In the genomic region with DNA sequence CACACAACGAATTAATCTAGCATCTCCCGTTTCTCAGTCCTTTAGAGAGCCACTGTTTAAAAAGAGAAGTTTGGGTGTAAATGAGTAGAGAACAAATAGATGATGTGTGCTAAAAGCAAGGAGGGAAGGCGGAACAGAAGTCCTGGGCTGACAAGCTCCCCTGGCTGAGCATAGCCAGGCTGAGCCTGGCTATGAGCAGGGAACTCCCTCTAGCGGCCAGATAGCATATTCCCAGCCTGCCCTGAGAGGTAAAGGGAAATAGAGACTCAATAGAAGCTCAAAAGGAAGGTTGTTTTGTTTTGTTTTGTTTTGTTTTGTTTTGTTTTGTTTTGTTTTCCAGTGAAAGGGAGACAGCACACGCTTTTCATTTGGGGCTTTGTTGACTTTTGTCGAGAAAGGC, we compare ENCODE assay signal across 9 mouse cellular contexts. TPM values are rescaled to one million over a fixed set of nuclear protein-coding genes. Genes with fewer than 3 reads are reported as not detected.
DNase-seq lines count a peak whose midpoint lies in the region; ATAC-seq and TF ChIP-seq lines count a peak whose summit lies in the region.
"Had no signal": no experiment of that assay in that cellular context is flagged by ENCODE, and none has a peak within 500 bp of the region (broad histone marks: within the 10 kb centered on the region; RNA-seq: fewer than 3 reads in every experiment).

No protein-coding gene starts in this region.

- H3K9me3 ChIP-seq in embryonic facial prominence, embryonic 11.5 days (replicated peaks; ENCODE audit: control insufficient read depth, low read length): no peaks in the 10 kb centered on the region
- no peaks in the 10 kb centered on the region for H3K9me3 ChIP-seq in hindbrain, postnatal 0 days (ENCODE audit: low read length)
- H3K9me3 ChIP-seq: heart, embryonic 13.5 days had no signal

- H3K4me3 ChIP-seq in spleen, adult 2 months (ENCODE audit: extremely low read depth, insufficient read depth, insufficient read length): no peak overlapping the region
- no peak overlapping the region for H3K4me3 ChIP-seq in bone marrow, adult 2 months (replicated peaks; ENCODE audit: control insufficient read depth, low read depth, low read length)
- no peak overlapping the region for H3K4me3 ChIP-seq in embryonic facial prominence, embryonic 11.5 days (ENCODE audit: low read depth, low read length)
- H3K4me3 ChIP-seq in hindbrain, postnatal 0 days (ENCODE audit: low read length): no peak overlapping the region
- H3K4me3 ChIP-seq: heart, embryonic 13.5 days had no signal

- TF ChIP-seq CTCF in spleen, adult 2 months (IDR thresholded peaks at IDR 0.05; ENCODE audit: extremely low read depth, insufficient read depth, insufficient read length, insufficient replicate concordance): peak; percentile 66; the same call in 1 of the 2 replicates
- TF ChIP-seq CTCF in bone marrow, adult 2 months (IDR thresholded peaks at IDR 0.05; ENCODE audit: control insufficient read depth, insufficient read depth, low read length): peak; percentile 70; the same call in 1 of the 2 replicates
- peak; percentile 94 for TF ChIP-seq CTCF in hindbrain, postnatal 0 days (IDR thresholded peaks at IDR 0.05; ENCODE audit: low read depth)

- WGBS in spleen, adult 2 months: 25% methylated on average over 6 of the region's 6 CpGs
- 20% methylated on average over 6 of the region's 6 CpGs for WGBS in bone marrow, adult 2 months
- WGBS in embryonic facial prominence, embryonic 11.5 days: 27% methylated on average over 6 of the region's 6 CpGs
- WGBS in hindbrain, postnatal 0 days: 29% methylated on average over 6 of the region's 6 CpGs

- no peaks in the 10 kb centered on the region for H3K36me3 ChIP-seq in spleen, adult 2 months (ENCODE audit: control insufficient read depth, insufficient read depth, low read length)
- no peaks in the 10 kb centered on the region for H3K36me3 ChIP-seq in embryonic facial prominence, embryonic 11.5 days (replicated peaks; ENCODE audit: control insufficient read depth, insufficient read depth, low read depth, low read length)
- H3K36me3 ChIP-seq in hindbrain, postnatal 0 days (ENCODE audit: insufficient read depth, low read length): no peaks in the 10 kb centered on the region
- H3K36me3 ChIP-seq: heart, embryonic 13.5 days had no signal

- no peak for ATAC-seq in embryonic facial prominence, embryonic 11.5 days (replicated peaks; ENCODE audit: insufficient number of reproducible peaks, low FRiP score, low TSS enrichment, low read depth)
- peak; percentile 81; the same call in 1 of the 2 replicates for ATAC-seq in hindbrain, postnatal 0 days

- no peak overlapping the region for H3K27ac ChIP-seq in spleen, adult 2 months (ENCODE audit: insufficient read depth, low read length)
- no peak overlapping the region for H3K27ac ChIP-seq in bone marrow, adult 2 months (ENCODE audit: control insufficient read depth, insufficient read depth, low read depth, low read length, poor library complexity)
- H3K27ac ChIP-seq in embryonic facial prominence, embryonic 11.5 days (replicated peaks; ENCODE audit: low read depth, low read length): no peak overlapping the region
- H3K27ac ChIP-seq in hindbrain, postnatal 0 days: no peak overlapping the region
- H3K27ac ChIP-seq: heart, embryonic 13.5 days had no signal

- no peak overlapping the region for H3K4me2 ChIP-seq in embryonic facial prominence, embryonic 11.5 days (ENCODE audit: low read depth, low read length)
- H3K4me2 ChIP-seq in hindbrain, postnatal 0 days (ENCODE audit: low read depth, low read length): no peak overlapping the region
- H3K4me2 ChIP-seq: heart, embryonic 13.5 days had no signal

- intact Hi-C loops in left cerebral cortex, postnatal 14 days (cut with DNase I): loop anchor here (10.0 kb wide), 1 partner anchor 245 kb away; no protein-coding TSS in a partner anchor

- H3K9ac ChIP-seq in embryonic facial prominence, embryonic 11.5 days (replicated peaks; ENCODE audit: low read length): no peak overlapping the region
- no peak overlapping the region for H3K9ac ChIP-seq in hindbrain, postnatal 0 days (replicated peaks; ENCODE audit: low read length)
- H3K9ac ChIP-seq: heart, embryonic 13.5 days had no signal

- TF ChIP-seq POLR2A in spleen, adult 2 months (IDR thresholded peaks at IDR 0.05; ENCODE audit: low read depth, low read length): no peak
- TF ChIP-seq POLR2A in bone marrow, adult 2 months (IDR thresholded peaks at IDR 0.05; ENCODE audit: borderline replicate concordance, control insufficient read depth, low read depth, low read length): no peak

- H3K27me3 ChIP-seq in spleen, adult 2 months (ENCODE audit: control insufficient read depth, insufficient read depth, low read length): no peaks in the 10 kb centered on the region
- no peaks in the 10 kb centered on the region for H3K27me3 ChIP-seq in embryonic facial prominence, embryonic 11.5 days (ENCODE audit: control insufficient read depth, insufficient read depth, low read length)
- no peaks in the 10 kb centered on the region for H3K27me3 ChIP-seq in hindbrain, postnatal 0 days (ENCODE audit: insufficient read depth, low read length)
- H3K27me3 ChIP-seq: heart, embryonic 13.5 days had no signal

- H3K4me1 ChIP-seq in spleen, adult 2 months (ENCODE audit: control insufficient read depth, insufficient read depth, insufficient read length): no peaks in the 10 kb centered on the region
- no peaks in the 10 kb centered on the region for H3K4me1 ChIP-seq in bone marrow, adult 2 months (ENCODE audit: control insufficient read depth, insufficient read depth, low read length)
- no peaks in the 10 kb centered on the region for H3K4me1 ChIP-seq in embryonic facial prominence, embryonic 11.5 days (ENCODE audit: control insufficient read depth, insufficient read depth, low read length)
- H3K4me1 ChIP-seq in hindbrain, postnatal 0 days (ENCODE audit: insufficient read depth, low read length): no peaks in the 10 kb centered on the region

- DNase-seq in spleen, adult 2 months (ENCODE audit: low read depth in 1 of 2, low spot score in 2 of 2): peak; percentile 15 to 34
- no peak for DNase-seq in spleen, adult 12 weeks (ENCODE audit: low spot score)
- DNase-seq in embryonic facial prominence, embryonic 11.5 days (ENCODE audit: low spot score): peak; percentile 86
- DNase-seq in hindbrain, postnatal 0 days (ENCODE audit: low spot score): peak; percentile 90
- peak; percentile 77 to 80 for DNase-seq in left cerebral cortex, postnatal 14 days (ENCODE audit: low spot score in 2 of 2)
- DNase-seq in naive thymus-derived CD4-positive, alpha-beta T cell, adult 2 months (ENCODE audit: low read depth): peak; percentile 82
- DNase-seq in thymus, postnatal 14 days: peak; percentile 71

RNA-seq across cellular contexts. Expression of a gene that starts 8.9 kb away (rescaled TPM):
- not detected in 2 replicates for polyA plus RNA-seq in spleen, adult 2 months (2012; rRNA removed)
- not detected in 2 replicates for polyA plus RNA-seq in bone marrow, adult 2 months (2011; ENCODE audit: insufficient read depth, insufficient read length, low replicate concordance, missing spikeins)
- polyA plus RNA-seq in embryonic facial prominence, embryonic 11.5 days (2014; fragmentation: Nextera tagmentation; extraction: Ambion mirVana): 0.42 and 1.2 TPM in 2 replicates
- 0.07 TPM in 1 of 2 replicates, not detected in the other for total RNA-seq in hindbrain, postnatal 0 days (2014; rRNA removed)
- polyA plus RNA-seq in hindbrain, postnatal 0 days (2015; fragmentation: Nextera tagmentation; extraction: Ambion mirVana): not detected in 2 replicates
- not detected for total RNA-seq in left cerebral cortex, postnatal 14 days (2021)
- polyA plus RNA-seq: heart, embryonic 13.5 days had no signal
